Mouse (Mus musculus) hindbrain, postnatal 0 days (tissue): ENCODE measurements at regions not wholly inside any gene's neighbourhood (a gene's known extent, or its start where the extent isn't known, plus 50 kb on each side); places are given as distances from the start of the nearest gene placed in this dataset.
A peak's percentile ranks its signal among the peaks of the same experiment; 100 is the strongest.

Experiments
- ATAC-seq: fragments of 200-750 bp; cut with Nextera tagmentation; 2 replicates; pipeline ENCODE4 v1.8.0; 2017; ENCODE audit warnings: mild to moderate bottlenecking, moderate TSS enrichment, moderate library complexity
- DNase-seq: peaks from one replicate; pipeline ENCODE4 v3.0.0-alpha.2; 2015; ENCODE audit warnings: low spot score
- H3K27ac ChIP-seq: fragments of 300-500 bp; sonication (generic); 2 replicates; pipeline ENCODE4 v1.5.1; 2014; ENCODE audit warnings: mild to moderate bottlenecking
- H3K27me3 ChIP-seq: fragments of 300-500 bp; sonication (generic); 2 replicates; pipeline ENCODE4 v1.6.1; 2014; ENCODE audit warnings: low read length, mixed read lengths; ENCODE audit not compliant: insufficient read depth
- H3K36me3 ChIP-seq: fragments of 300-500 bp; sonication (generic); 2 replicates; pipeline ENCODE4 v1.6.1; 2014; ENCODE audit warnings: low read length, mixed read lengths; ENCODE audit not compliant: insufficient read depth
- H3K4me1 ChIP-seq: fragments of 300-500 bp; sonication (generic); 2 replicates; pipeline ENCODE4 v1.6.1; 2014; ENCODE audit warnings: antibody characterized with exemption, low read length, mixed read lengths; ENCODE audit not compliant: insufficient read depth
- H3K4me2 ChIP-seq: fragments of 300-500 bp; sonication (generic); 2 replicates; pipeline ENCODE4 v1.6.1; 2014; ENCODE audit warnings: low read depth, mild to moderate bottlenecking, low read length, moderate library complexity, mixed read lengths
- H3K4me3 ChIP-seq: fragments of 300-500 bp; sonication (generic); 2 replicates; pipeline ENCODE4 v1.5.1; 2014; ENCODE audit warnings: low read length
- H3K9ac ChIP-seq: fragments of 300-500 bp; sonication (generic); replicated peaks from 2 replicates; pipeline ENCODE4 v1.6.1; 2014; ENCODE audit warnings: mild to moderate bottlenecking, low read length, moderate library complexity, mixed read lengths
- H3K9me3 ChIP-seq: fragments of 300-500 bp; sonication (generic); 2 replicates; pipeline ENCODE4 v1.6.1; 2016; ENCODE audit warnings: low read length, mixed read lengths
- CTCF ChIP-seq: IDR thresholded peaks from 2 replicates; pipeline ENCODE4 v1.5.1; 2016; ENCODE audit warnings: antibody characterized with exemption, control low read depth, low read depth
- WGBS: fragments of 180-500 bp; shearing (Covaris S2); extraction: QIAGEN DNeasy Blood & Tissue Kit; methylation state at CpG from one replicate; pipeline ENCODE4 v1.1.7; 2014; 5-methylcytosine and 5-hydroxymethylcytosine counted together

GRCm38 (mm10) chr6:100121240-100121639, 166.0 kb downstream of the Rybp start:
- ATAC-seq = no peak

DNA sequence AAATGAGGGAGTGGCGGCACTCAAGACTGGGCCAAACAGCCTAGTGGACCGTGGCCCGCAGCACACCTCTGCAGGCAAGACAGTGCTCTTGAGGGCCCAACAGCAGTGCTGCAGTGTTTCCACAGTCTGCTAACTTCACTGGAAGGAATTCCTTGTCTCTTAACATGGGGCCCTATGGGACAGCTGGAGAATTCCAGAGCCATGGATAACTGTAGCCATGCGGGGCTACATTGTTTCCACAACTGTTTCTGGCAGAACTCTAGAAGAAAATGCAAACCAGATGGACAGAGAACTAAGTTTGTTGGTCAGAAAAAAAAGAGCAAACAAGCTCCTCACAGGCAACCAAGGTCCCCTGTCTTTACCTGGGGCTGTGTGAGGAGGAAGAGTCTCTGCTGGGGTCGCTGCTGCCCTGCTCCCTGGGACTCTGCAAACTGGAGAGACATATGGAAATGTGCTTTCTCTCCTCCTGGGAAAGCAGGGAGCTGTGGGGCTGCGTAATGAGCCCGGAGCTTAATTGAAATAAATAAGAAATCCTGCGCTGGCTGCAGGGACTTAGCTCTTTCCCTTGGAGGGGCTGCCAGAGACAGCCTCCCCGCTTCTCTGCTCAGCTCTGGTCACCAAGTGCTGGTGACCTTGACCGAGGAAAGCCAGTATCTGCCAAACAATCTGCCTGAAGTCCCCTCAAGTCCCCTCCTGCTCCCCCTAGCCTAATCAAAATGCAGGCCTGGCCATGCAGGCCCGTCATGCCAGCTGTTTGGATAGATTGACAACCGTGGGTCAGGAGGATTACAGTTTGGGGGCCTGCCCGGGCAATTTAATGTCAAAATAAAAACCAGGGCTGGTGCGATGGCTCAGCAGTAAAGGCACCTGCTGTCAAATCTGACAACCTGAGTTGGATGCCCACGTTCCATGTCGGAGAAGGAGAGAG, 167.0 kb downstream of the Rybp start:
- Histone ChIP-seq H3K9ac (no peak overlapping the region), H3K4me1 (peaks cover 9% of the 10 kb centered on the region; the same call in 1 of the 2 replicates), H3K36me3 (no peaks in the 10 kb centered on the region), H3K27ac (no peak overlapping the region), H3K9me3 (no peaks in the 10 kb centered on the region), H3K4me2 (no peak overlapping the region), H3K4me3 (no peak overlapping the region), H3K27me3 (0 out of 2 replicates have a peak, but pooled peaks cover 12% of the 10 kb centered on the region)
- no peak for TF ChIP-seq CTCF
- DNase-seq (peak; percentile 50), ATAC-seq (no peak)
- WGBS = 39% methylated on average over 16 of the region's 16 CpGs

More at GRCm38 (mm10) chr6:100121240-100121639, 166.0 kb downstream of the Rybp start:
- H3K4me2 ChIP-seq = no peak overlapping the region
- H3K4me3 ChIP-seq = no peak overlapping the region
- no peaks in the 10 kb centered on the region for H3K36me3 ChIP-seq
- no peak for DNase-seq
- no peaks in the 10 kb centered on the region for H3K9me3 ChIP-seq
- WGBS = 61% methylated on average over 6 of the region's 6 CpGs
- TF ChIP-seq CTCF = no peak
- H3K9ac ChIP-seq = no peak overlapping the region
- peaks cover 9% of the 10 kb centered on the region; the same call in 1 of the 2 replicates for H3K4me1 ChIP-seq
- 0 out of 2 replicates have a peak, but pooled peaks cover 12% of the 10 kb centered on the region for H3K27me3 ChIP-seq
- no peak overlapping the region for H3K27ac ChIP-seq

GRCm38 (mm10) chr6:100117084-100117483, 170.2 kb downstream of the Rybp start:
- no peak overlapping the region for H3K4me3 ChIP-seq
- H3K4me1 ChIP-seq = peaks cover 19% of the 10 kb centered on the region; the same call in 1 of the 2 replicates
- no peaks in the 10 kb centered on the region for H3K9me3 ChIP-seq
- no peaks in the 10 kb centered on the region for H3K27me3 ChIP-seq
- H3K36me3 ChIP-seq = no peaks in the 10 kb centered on the region
- H3K27ac ChIP-seq = no peak overlapping the region
- no peak for DNase-seq
- H3K4me2 ChIP-seq = no peak overlapping the region
- no peak for TF ChIP-seq CTCF
- no peak for ATAC-seq
- 92% methylated on average over 3 of the region's 3 CpGs for WGBS
- no peak overlapping the region for H3K9ac ChIP-seq

GRCm38 (mm10) chr6:100113393-100114137, 173.7 kb downstream of the Rybp start:
- ATAC-seq (0 out of 2 replicates have a peak, but pooled peaks have one; percentile 13), DNase-seq (peak; percentile 51)
- 48% methylated on average over 4 of the region's 4 CpGs for WGBS
- TF ChIP-seq CTCF = no peak
- no peak overlapping the region for H3K4me2 ChIP-seq
- no peaks in the 10 kb centered on the region for H3K27me3 ChIP-seq
- no peaks in the 10 kb centered on the region for H3K36me3 ChIP-seq
- H3K4me1 ChIP-seq = peaks cover 10% of the 10 kb centered on the region; the same call in 1 of the 2 replicates
- no peak overlapping the region for H3K27ac ChIP-seq
- H3K4me3 ChIP-seq = no peak overlapping the region
- no peaks in the 10 kb centered on the region for H3K9me3 ChIP-seq
- H3K9ac ChIP-seq = no peak overlapping the region

DNA sequence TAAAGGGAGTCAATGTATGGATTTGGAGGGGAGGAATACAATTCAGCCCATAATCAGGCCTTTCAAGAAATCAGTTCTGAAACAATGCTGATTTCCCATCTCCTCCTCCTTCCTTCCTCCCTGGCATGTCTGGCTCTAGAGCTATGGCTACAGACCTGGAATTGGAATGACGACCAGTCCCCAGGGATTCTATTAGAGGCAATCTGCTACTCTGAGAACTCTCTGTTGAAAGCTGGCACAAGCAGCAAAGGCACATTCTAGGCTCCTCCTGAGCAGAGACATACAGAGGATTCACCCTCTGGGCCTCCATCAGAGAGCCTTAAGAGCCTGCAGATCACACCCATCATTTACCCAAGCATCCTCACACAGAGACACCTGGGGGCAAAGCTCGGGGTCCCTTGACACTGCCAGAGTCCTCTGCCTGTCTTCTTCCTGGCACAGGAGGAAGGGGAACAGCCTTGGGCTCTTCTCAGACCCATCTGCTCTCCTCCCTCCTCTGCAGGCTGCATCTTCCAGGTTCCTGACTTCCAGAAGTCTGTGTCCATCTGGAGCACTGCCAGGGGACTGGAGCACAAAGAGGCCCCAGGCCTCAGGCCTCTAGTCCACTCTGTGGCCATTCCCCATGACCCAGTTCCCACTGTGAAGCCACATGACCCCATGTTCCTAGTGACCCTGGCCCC, 176.2 kb downstream of the Rybp start:
- Histone ChIP-seq H3K9ac (no peak overlapping the region), H3K27me3 (no peaks in the 10 kb centered on the region), H3K4me1 (peaks cover 10% of the 10 kb centered on the region; the same call in 1 of the 2 replicates), H3K4me3 (no peak overlapping the region), H3K4me2 (no peak overlapping the region), H3K9me3 (no peaks in the 10 kb centered on the region), H3K27ac (no peak overlapping the region), H3K36me3 (no peaks in the 10 kb centered on the region)
- ATAC-seq (peak; percentile 11; the same call in 1 of the 2 replicates), DNase-seq (peak; percentile 28)
- no peak for TF ChIP-seq CTCF
- 46% methylated on average over 2 of the region's 2 CpGs for WGBS

- ATAC-seq = no peak
- Histone ChIP-seq H3K27me3 (no peaks in the 10 kb centered on the region), H3K4me2 (no peak overlapping the region), H3K36me3 (no peaks in the 10 kb centered on the region), H3K9me3 (no peaks in the 10 kb centered on the region), H3K27ac (no peak overlapping the region), H3K4me3 (no peak overlapping the region), H3K4me1 (peaks cover 10% of the 10 kb centered on the region; the same call in 1 of the 2 replicates), H3K9ac (no peak overlapping the region)
- DNase-seq = peak; percentile 32
- WGBS = 66% methylated on average over 7 of the region's 7 CpGs
- no peak for TF ChIP-seq CTCF
Observed at GRCm38 (mm10) chr6:100109979-100110378, 177.3 kb downstream of the Rybp start.
